Mouse (Mus musculus) MEL (cell line): ENCODE results near the gene Fmnl1.

Experiments used
- CTCF ChIP-seq, 3 experiments: IDR thresholded peaks in 2 of 3; conservative IDR thresholded peaks in 1 of 3; 2 replicates each; pipeline ENCODE4 v1.5.1; 2011 to 2012; ENCODE audit warnings: low read length in 3 of 3, low read depth in 2 of 3, mild to moderate bottlenecking in 2 of 3, improper control_type of control experiment in 1 of 3, inconsistent platforms in 1 of 3, mixed read lengths in 1 of 3, moderate library complexity in 1 of 3; ENCODE audit not compliant: control insufficient read depth in 1 of 3, insufficient read depth in 1 of 3, poor library complexity in 1 of 3, severe bottlenecking in 1 of 3
- MYB ChIP-seq: IDR thresholded peaks from 2 replicates; pipeline ENCODE4 v1.6.1; 2011; ENCODE audit warnings: mild to moderate bottlenecking, low read depth, low read length, improper control_type of control experiment
- POLR2A ChIP-seq, 2 experiments: IDR thresholded peaks; 2 replicates each; pipeline ENCODE4 v1.6.1; 2011 to 2012; ENCODE audit warnings: low read length in 2 of 2, mild to moderate bottlenecking in 2 of 2, control low read depth in 1 of 2, improper control_type of control experiment in 1 of 2, low read depth in 1 of 2, moderate library complexity in 1 of 2; ENCODE audit not compliant: control insufficient read depth in 1 of 2, insufficient read depth in 1 of 2, poor library complexity in 1 of 2

GRCm38 (mm10) chr11:103176510-103176909, 5.6 kb downstream of the Fmnl1 start:
- TF ChIP-seq MYB (no peak), POLR2A (IDR thresholded peaks at IDR 0.05; ENCODE audit: control insufficient read depth in 1 of 2, insufficient read depth in 1 of 2, low read depth in 1 of 2, low read length in 2 of 2, poor library complexity in 1 of 2) (no peak), CTCF (IDR thresholded peaks at IDR 0.05 in 2 of 3, conservative IDR thresholded peaks at IDR 0.05 in 1 of 3; ENCODE audit: control insufficient read depth in 1 of 3, insufficient read depth in 1 of 3, low read depth in 2 of 3, low read length in 3 of 3, poor library complexity in 1 of 3, severe bottlenecking in 1 of 3) (no peak)
